Mouse (Mus musculus): ENCODE measurements around the gene Ifi27. TPM values are rescaled to one million over a fixed set of nuclear protein-coding genes. Genes with fewer than 3 reads are reported as not detected.
"Not testable (repeated sequence)": the region's sequence is repeated elsewhere in the genome, so short reads cannot be mapped to it uniquely, and the experiment has no call there.

Gene Ifi27
- polyA plus RNA-seq, 1 experiment from 2014 or later, result 20.8 TPM

DNA sequence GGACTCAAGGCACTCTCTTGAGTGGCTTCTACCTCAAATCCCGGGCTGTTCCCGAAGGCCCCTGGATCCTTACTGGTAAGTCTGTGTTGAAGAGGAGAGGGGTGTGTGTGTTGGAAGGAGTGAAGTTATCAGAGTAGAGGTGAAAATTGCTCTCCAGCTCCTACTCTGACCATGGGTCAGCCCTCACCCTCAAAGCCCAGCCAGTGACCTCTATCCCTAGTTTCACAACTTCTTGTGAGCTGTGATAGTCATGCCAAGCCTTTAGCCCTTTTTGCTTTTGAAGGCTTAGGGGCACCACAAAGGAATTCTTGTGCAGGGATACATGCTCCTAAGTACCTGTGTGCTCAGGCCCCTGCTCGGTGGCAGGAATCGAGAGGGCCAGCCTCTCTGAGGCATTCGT, 47.7 kb downstream of the Ifi27 start:
- no peak for ATAC-seq (ENCODE audit: low read depth)
- Histone ChIP-seq H3K4me2 (ENCODE audit: low read depth, low read length) (no peak overlapping the region), H3K4me1 (ENCODE audit: control insufficient read depth, low read depth, low read length) (no peaks in the 10 kb centered on the region), H3K4me3 (ENCODE audit: low read depth, low read length) (no peak overlapping the region), H3K9me3 (replicated peaks; ENCODE audit: control insufficient read depth, low read length) (no peaks in the 10 kb centered on the region), H3K9ac (ENCODE audit: low read depth, low read length) (no peak overlapping the region), H3K27me3 (ENCODE audit: control insufficient read depth, insufficient read depth, low read depth, low read length) (no peaks in the 10 kb centered on the region), H3K36me3 (ENCODE audit: control insufficient read depth, insufficient read depth) (no peaks in the 10 kb centered on the region), H3K27ac (ENCODE audit: low read length) (no peak overlapping the region)
- WGBS (ENCODE audit: insufficient replicate concordance), result 39% methylated on average over 5 of the region's 5 CpGs

DNA sequence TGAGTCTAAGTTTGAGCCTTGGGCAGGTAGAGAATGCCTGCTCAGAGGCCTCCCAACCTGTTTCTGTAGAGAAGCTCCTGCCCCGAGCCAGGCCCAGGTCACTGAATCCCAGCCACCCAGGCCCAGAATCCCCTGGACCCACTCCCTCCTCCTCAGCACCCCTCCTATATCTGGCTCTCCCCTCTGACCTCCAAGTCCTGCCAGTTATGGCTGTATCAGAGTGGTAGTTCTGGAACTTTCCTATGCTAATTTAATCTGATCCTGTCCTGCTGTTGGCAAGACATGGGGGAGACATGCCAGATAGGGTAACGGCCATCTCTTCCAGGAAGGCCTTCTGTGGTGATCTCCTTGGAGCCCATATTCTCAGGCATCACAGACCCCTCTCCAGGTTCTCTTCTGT, 48.8 kb downstream of the Ifi27 start:
- 49% methylated on average over 2 of the region's 2 CpGs for WGBS (ENCODE audit: insufficient replicate concordance)
- H3K4me2 ChIP-seq (ENCODE audit: low read depth, low read length), result no peak overlapping the region
- H3K9me3 ChIP-seq (replicated peaks; ENCODE audit: control insufficient read depth, low read length), result no peaks in the 10 kb centered on the region
- H3K4me3 ChIP-seq (ENCODE audit: low read depth, low read length), result no peak overlapping the region
- ATAC-seq (ENCODE audit: low read depth), result no peak
- no peaks in the 10 kb centered on the region for H3K4me1 ChIP-seq (ENCODE audit: control insufficient read depth, low read depth, low read length)
- no peak overlapping the region for H3K27ac ChIP-seq (ENCODE audit: low read length)
- no peak overlapping the region for H3K9ac ChIP-seq (ENCODE audit: low read depth, low read length)
- H3K36me3 ChIP-seq (ENCODE audit: control insufficient read depth, insufficient read depth), result no peaks in the 10 kb centered on the region
- H3K27me3 ChIP-seq (ENCODE audit: control insufficient read depth, insufficient read depth, low read depth, low read length), result no peaks in the 10 kb centered on the region

DNA sequence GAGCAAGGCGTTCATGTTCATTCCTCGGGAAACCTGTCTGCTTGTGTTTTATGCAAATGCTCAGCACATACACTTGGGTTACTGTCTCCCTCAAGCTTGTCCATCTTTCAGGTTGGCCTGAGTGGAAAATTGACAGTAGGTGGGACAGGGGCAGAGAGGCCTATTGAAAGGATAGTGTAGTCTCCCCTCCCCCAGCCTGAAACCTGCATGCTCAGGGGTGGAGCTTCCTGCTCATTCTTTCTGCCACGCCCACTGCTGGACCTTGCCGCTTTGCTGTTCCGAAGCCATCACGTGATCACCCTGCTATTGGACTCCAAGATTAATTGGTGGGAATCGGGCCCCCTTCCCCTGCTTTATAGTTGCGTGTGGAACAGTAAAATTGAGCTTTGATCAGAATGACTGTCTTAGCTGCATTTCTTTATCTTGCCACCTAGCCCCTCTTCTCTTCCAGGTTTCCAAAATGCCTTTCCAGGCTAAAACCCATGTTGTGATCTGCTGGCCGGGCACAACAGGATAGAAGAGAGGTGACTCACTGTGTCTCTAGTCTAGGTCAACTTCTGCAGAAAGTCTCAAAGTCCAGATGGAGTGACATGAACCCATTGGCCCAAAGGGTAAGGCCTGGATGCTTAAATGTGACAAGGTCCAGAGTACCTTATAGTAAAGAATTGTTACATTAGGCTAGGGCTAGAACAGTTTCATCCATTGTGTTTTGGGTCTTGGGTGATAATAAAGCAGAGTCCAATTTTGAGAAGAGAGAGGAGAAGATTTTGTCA, 50.4 kb downstream of the Ifi27 start:
- not testable (repeated sequence) for H3K4me3 ChIP-seq (ENCODE audit: low read depth, low read length); H3K4me1 ChIP-seq (ENCODE audit: control insufficient read depth, low read depth, low read length); H3K27ac ChIP-seq (ENCODE audit: low read length); H3K36me3 ChIP-seq (ENCODE audit: control insufficient read depth, insufficient read depth); H3K9me3 ChIP-seq (replicated peaks; ENCODE audit: control insufficient read depth, low read length); H3K4me2 ChIP-seq (ENCODE audit: low read depth, low read length); ATAC-seq (ENCODE audit: low read depth); H3K27me3 ChIP-seq (ENCODE audit: control insufficient read depth, insufficient read depth, low read depth, low read length); H3K9ac ChIP-seq (ENCODE audit: low read depth, low read length)
- 47% methylated on average over 9 of the region's 9 CpGs for whole genome bisulfite sequencing (ENCODE audit: insufficient replicate concordance)

DNA sequence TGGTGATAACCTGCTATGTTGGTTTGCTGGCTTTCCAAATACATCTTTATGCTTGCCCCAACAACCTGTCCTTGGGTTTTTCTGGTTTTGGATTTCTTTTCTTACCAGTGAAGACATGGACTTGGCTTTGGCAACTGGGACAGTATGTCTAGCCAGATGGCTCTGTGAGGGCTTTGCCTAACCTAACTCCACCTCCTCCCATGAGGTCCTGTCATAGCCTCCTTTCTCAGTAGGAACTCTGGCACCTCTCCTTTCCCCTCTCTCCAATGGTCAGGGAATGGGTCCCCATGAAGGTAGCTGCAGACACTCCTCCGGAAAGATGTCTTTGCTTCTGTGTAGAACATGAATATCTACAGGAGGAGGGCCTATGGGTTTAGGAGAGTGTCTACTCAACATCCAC, 52.7 kb downstream of the Ifi27 start:
- no peak overlapping the region for H3K4me2 ChIP-seq (ENCODE audit: low read depth, low read length)
- H3K27ac ChIP-seq (ENCODE audit: low read length), result no peak overlapping the region
- H3K36me3 ChIP-seq (ENCODE audit: control insufficient read depth, insufficient read depth), result no peaks in the 10 kb centered on the region
- no peaks in the 10 kb centered on the region for H3K9me3 ChIP-seq (replicated peaks; ENCODE audit: control insufficient read depth, low read length)
- no peaks in the 10 kb centered on the region for H3K27me3 ChIP-seq (ENCODE audit: control insufficient read depth, insufficient read depth, low read depth, low read length)
- no peak overlapping the region for H3K4me3 ChIP-seq (ENCODE audit: low read depth, low read length)
- 51% methylated on average over 1 of the region's 1 CpGs for WGBS (ENCODE audit: insufficient replicate concordance)
- H3K9ac ChIP-seq (ENCODE audit: low read depth, low read length), result no peak overlapping the region
- ATAC-seq (ENCODE audit: low read depth), result no peak
- H3K4me1 ChIP-seq (ENCODE audit: control insufficient read depth, low read depth, low read length), result no peaks in the 10 kb centered on the region

DNA sequence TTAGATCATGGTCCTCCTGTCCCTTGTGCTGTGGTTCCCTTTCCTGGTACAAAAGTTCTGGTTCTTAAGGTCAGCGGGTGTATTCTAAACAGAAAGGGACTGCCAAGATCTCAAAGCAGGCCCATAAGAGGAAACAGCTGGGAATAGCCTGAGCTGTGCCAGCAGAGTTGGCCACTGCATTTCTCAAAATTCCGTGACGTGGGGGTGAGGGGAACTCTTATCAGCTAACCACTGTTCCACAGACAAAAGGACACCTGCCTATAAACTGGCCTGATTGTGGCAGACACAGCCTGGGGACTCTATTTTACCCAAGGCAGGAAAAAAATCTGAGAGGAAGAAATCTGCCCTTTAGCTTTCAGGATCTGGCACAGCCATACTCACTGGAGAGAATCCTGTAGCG, 53.3 kb downstream of the Ifi27 start:
- no peaks in the 10 kb centered on the region for H3K9me3 ChIP-seq (replicated peaks; ENCODE audit: control insufficient read depth, low read length)
- H3K27me3 ChIP-seq (ENCODE audit: control insufficient read depth, insufficient read depth, low read depth, low read length), result no peaks in the 10 kb centered on the region
- 36% methylated on average over 4 of the region's 4 CpGs for WGBS (ENCODE audit: insufficient replicate concordance)
- no peak overlapping the region for H3K4me3 ChIP-seq (ENCODE audit: low read depth, low read length)
- H3K4me2 ChIP-seq (ENCODE audit: low read depth, low read length), result no peak overlapping the region
- no peak for ATAC-seq (ENCODE audit: low read depth)
- no peaks in the 10 kb centered on the region for H3K36me3 ChIP-seq (ENCODE audit: control insufficient read depth, insufficient read depth)
- H3K4me1 ChIP-seq (ENCODE audit: control insufficient read depth, low read depth, low read length), result no peaks in the 10 kb centered on the region
- H3K9ac ChIP-seq (ENCODE audit: low read depth, low read length), result no peak overlapping the region
- H3K27ac ChIP-seq (ENCODE audit: low read length), result no peak overlapping the region

DNA sequence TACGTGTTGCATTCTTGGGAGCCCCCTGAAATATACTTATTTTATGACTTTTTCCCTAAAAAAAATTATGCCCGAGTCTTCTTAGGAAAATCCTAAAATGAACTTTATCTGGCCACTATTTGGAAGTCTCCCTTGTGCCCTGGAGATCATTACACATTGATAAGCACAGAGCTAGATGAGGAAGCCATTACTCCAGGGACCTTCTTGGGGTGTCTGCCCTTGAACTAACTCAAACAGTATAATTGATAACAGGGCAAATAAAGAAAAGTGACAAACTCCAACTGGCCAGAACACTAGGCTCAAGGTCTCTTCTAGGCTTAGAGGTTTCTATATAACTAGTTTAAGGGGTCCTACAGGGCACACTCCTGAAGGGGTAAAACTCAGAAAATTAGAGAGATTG, 53.7 kb downstream of the Ifi27 start:
- H3K9ac ChIP-seq (ENCODE audit: low read depth, low read length), result no peak overlapping the region
- no peak overlapping the region for H3K4me2 ChIP-seq (ENCODE audit: low read depth, low read length)
- ATAC-seq (ENCODE audit: low read depth), result no peak
- no peak overlapping the region for H3K27ac ChIP-seq (ENCODE audit: low read length)
- H3K4me1 ChIP-seq (ENCODE audit: control insufficient read depth, low read depth, low read length), result no peaks in the 10 kb centered on the region
- WGBS (ENCODE audit: insufficient replicate concordance), result 48% methylated on average over 2 of the region's 2 CpGs
- no peaks in the 10 kb centered on the region for H3K9me3 ChIP-seq (replicated peaks; ENCODE audit: control insufficient read depth, low read length)
- H3K27me3 ChIP-seq (ENCODE audit: control insufficient read depth, insufficient read depth, low read depth, low read length), result no peaks in the 10 kb centered on the region
- H3K4me3 ChIP-seq (ENCODE audit: low read depth, low read length), result no peak overlapping the region
- H3K36me3 ChIP-seq (ENCODE audit: control insufficient read depth, insufficient read depth), result no peaks in the 10 kb centered on the region

Other genes with a start within 250 kb of the Ifi27 start
- not detected in 2 replicates for gene Prima1, start 192.1 kb upstream of the Ifi27 start, polyA plus RNA-seq (2015; fragmentation: Nextera tagmentation; extraction: Ambion mirVana)
- not detected in 2 replicates for gene Fam181a, start 123.2 kb upstream of the Ifi27 start, polyA plus RNA-seq (2015; fragmentation: Nextera tagmentation; extraction: Ambion mirVana)
- gene Asb2, start 78.2 kb upstream of the Ifi27 start, polyA plus RNA-seq (2015; fragmentation: Nextera tagmentation; extraction: Ambion mirVana), result 3.8 and 4.5 TPM in 2 replicates
- gene Otub2, start 45.5 kb upstream of the Ifi27 start, polyA plus RNA-seq (2015; fragmentation: Nextera tagmentation; extraction: Ambion mirVana), result 29.4 and 31.4 TPM in 2 replicates
- gene 9330161L09Rik, start 26.4 kb upstream of the Ifi27 start, polyA plus RNA-seq (2015; fragmentation: Nextera tagmentation; extraction: Ambion mirVana), result 0.11 TPM in 1 of 2 replicates, not detected in the other
- gene Ddx24, start 8.4 kb upstream of the Ifi27 start, polyA plus RNA-seq (2015; fragmentation: Nextera tagmentation; extraction: Ambion mirVana), result 33.8 and 40.9 TPM in 2 replicates
- gene Ifi27l2a, start 9.5 kb downstream of the Ifi27 start, polyA plus RNA-seq (2015; fragmentation: Nextera tagmentation; extraction: Ambion mirVana), result 8.1 and 9.6 TPM in 2 replicates
- 0.31 TPM in 1 of 2 replicates, not detected in the other for gene Ifi27l2b, start 23.0 kb downstream of the Ifi27 start, polyA plus RNA-seq (2015; fragmentation: Nextera tagmentation; extraction: Ambion mirVana)
- gene Ppp4r4, start 98.1 kb downstream of the Ifi27 start, polyA plus RNA-seq (2015; fragmentation: Nextera tagmentation; extraction: Ambion mirVana), result 1.5 and 1.6 TPM in 2 replicates
- gene Serpina10, start 197.2 kb downstream of the Ifi27 start, polyA plus RNA-seq (2015; fragmentation: Nextera tagmentation; extraction: Ambion mirVana), result 47.0 and 51.0 TPM in 2 replicates
- 1,299 and 1,398 TPM in 2 replicates for gene Serpina6, start 223.0 kb downstream of the Ifi27 start, polyA plus RNA-seq (2015; fragmentation: Nextera tagmentation; extraction: Ambion mirVana)
- 0.07 and 0.12 TPM in 2 replicates for gene Serpina16, start 241.9 kb downstream of the Ifi27 start, polyA plus RNA-seq (2015; fragmentation: Nextera tagmentation; extraction: Ambion mirVana)